Mouse (Mus musculus): Measurements from ENCODE around the gene Susd1. TPM values are rescaled to one million over a fixed set of nuclear protein-coding genes. Genes with fewer than 3 reads are reported as not detected.
A peak's percentile ranks its signal among the peaks of the same experiment; 100 is the strongest.

The Susd1 gene
- polyA plus RNA-seq, 1 experiment from 2014 or later = 1.2 TPM

DNA sequence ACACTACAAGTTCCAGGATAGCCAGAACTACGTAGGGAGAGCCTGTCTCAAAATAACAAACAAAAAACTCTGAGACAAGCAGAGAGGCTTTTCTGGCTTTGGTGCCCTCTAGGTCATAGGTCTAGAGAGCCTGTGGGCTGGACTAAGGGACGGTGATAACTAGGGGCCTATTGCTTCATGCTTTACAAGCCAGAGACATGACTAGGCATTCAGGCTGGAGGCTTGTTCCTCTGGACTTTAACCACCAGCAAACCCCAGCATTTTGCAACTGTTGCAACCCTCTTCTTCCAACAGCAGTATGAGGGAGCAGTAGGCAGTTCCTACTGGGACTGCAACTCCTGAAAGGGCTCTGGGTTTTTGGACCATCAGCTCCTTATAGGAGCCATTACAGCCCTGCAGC, 1.5 kb upstream of the Susd1 start:
- Histone ChIP-seq H3K9ac (no peak overlapping the region), H3K27me3 (ENCODE audit: control insufficient read depth, insufficient read depth, low read length) (peaks cover 12% of the 10 kb centered on the region; the same call in 1 of the 2 replicates), H3K9me3 (ENCODE audit: control insufficient read depth, low read length) (no peaks in the 10 kb centered on the region), H3K4me1 (replicated peaks; ENCODE audit: control insufficient read depth, insufficient read depth, low read length) (0 out of 2 replicates have a peak, but pooled peaks cover 5% of the 10 kb centered on the region), H3K36me3 (replicated peaks; ENCODE audit: control insufficient read depth, insufficient read depth) (no peaks in the 10 kb centered on the region), H3K4me2 (replicated peaks) (no peak overlapping the region), H3K4me3 (replicated peaks; ENCODE audit: low read length) (no peak overlapping the region), H3K27ac (no peak overlapping the region)
- WGBS = 38% methylated on average over 2 of the region's 2 CpGs
- ATAC-seq (ENCODE audit: low FRiP score) (no peak), DNase-seq (ENCODE audit: low spot score) (no peak)

DNA sequence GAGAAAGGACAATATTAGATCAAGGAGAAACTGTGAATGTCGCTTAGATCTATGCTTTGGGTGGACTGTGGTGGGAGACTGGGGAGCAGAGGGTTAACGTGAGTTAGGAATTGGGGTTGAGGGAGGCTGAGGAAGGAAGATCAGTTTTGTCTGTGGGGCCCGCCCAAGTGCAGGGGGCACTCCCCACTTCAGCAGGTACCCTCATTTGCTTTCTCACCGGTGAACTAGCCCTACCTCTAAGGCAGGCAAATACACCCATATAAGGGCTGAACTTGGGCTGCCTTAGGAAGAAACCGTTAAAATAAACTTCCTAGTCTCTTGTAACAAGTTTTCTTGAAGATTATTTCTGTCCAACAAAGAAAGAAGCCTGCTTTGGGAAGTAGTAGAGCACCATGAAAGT, 608 bp upstream of the Susd1 start:
- ATAC-seq (ENCODE audit: low FRiP score) = no peak

DNA sequence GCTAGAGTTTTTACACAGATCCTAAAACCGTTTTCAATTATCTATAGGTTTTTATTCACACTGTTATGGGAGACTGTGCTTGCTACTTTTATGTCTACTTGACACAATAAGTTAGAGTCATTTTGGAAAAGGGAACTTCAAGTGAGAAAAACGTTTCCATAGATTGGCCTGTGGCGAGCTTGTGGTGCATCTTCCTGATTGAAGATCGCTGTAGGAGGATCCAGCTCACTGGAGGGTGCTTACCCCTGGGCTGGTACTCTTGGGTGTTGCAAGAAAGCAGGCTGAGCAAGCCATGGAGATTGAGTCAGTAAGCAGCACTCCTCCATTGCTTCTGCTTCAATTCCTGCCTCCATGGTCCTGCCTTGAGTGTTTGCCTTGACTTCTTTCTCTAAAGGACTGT, 2.5 kb downstream of the Susd1 start:
- Histone ChIP-seq H3K4me2 (replicated peaks) (no peak overlapping the region), H3K4me1 (replicated peaks; ENCODE audit: control insufficient read depth, insufficient read depth, low read length) (0 out of 2 replicates have a peak, but pooled peaks cover 5% of the 10 kb centered on the region), H3K36me3 (replicated peaks; ENCODE audit: control insufficient read depth, insufficient read depth) (no peaks in the 10 kb centered on the region), H3K4me3 (replicated peaks; ENCODE audit: low read length) (no peak overlapping the region), H3K27me3 (ENCODE audit: control insufficient read depth, insufficient read depth, low read length) (peaks cover 12% of the 10 kb centered on the region; the same call in 1 of the 2 replicates), H3K27ac (no peak overlapping the region), H3K9me3 (ENCODE audit: control insufficient read depth, low read length) (no peaks in the 10 kb centered on the region), H3K9ac (no peak overlapping the region)
- WGBS = 97% methylated on average over 4 of the region's 4 CpGs
- DNase-seq (ENCODE audit: low spot score) (no peak), ATAC-seq (ENCODE audit: low FRiP score) (no peak)

More for the DNA sequence above, 608 bp upstream of the Susd1 start:
- H3K27me3 ChIP-seq (ENCODE audit: control insufficient read depth, insufficient read depth, low read length) = peaks cover 12% of the 10 kb centered on the region; the same call in 1 of the 2 replicates
- WGBS = 24% methylated on average over 5 of the region's 5 CpGs
- no peak overlapping the region for H3K4me3 ChIP-seq (replicated peaks; ENCODE audit: low read length)
- H3K4me1 ChIP-seq (replicated peaks; ENCODE audit: control insufficient read depth, insufficient read depth, low read length) = 0 out of 2 replicates have a peak, but pooled peaks cover 5% of the 10 kb centered on the region
- H3K36me3 ChIP-seq (replicated peaks; ENCODE audit: control insufficient read depth, insufficient read depth) = no peaks in the 10 kb centered on the region
- no peak overlapping the region for H3K4me2 ChIP-seq (replicated peaks)
- H3K9ac ChIP-seq = no peak overlapping the region
- DNase-seq (ENCODE audit: low spot score) = no peak
- H3K9me3 ChIP-seq (ENCODE audit: control insufficient read depth, low read length) = no peaks in the 10 kb centered on the region
- no peak overlapping the region for H3K27ac ChIP-seq

DNA sequence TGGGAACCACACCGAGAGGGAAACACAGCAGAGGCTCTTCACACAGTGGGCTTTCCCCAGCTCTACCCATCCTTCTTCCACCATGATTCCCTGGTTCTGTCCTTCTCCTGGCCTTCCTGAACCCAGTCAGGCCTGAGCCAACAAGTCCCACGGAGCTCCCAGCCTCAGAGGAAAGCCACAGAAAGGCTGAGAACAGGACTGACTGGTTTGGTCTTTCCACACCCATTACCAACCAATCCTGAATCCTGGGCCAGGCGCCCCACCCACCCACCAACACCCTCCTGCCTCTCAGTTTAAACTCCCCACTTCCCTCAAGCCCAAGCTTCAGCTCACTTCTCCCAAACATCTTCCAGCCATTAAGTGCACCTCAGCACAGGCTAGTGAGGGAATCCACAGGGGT, 4.4 kb downstream of the Susd1 start:
- Histone ChIP-seq H3K36me3 (replicated peaks; ENCODE audit: control insufficient read depth, insufficient read depth) (no peaks in the 10 kb centered on the region), H3K27me3 (ENCODE audit: control insufficient read depth, insufficient read depth, low read length) (peaks cover 9% of the 10 kb centered on the region; the same call in 1 of the 2 replicates), H3K27ac (no peak overlapping the region), H3K9me3 (ENCODE audit: control insufficient read depth, low read length) (no peaks in the 10 kb centered on the region), H3K4me1 (replicated peaks; ENCODE audit: control insufficient read depth, insufficient read depth, low read length) (0 out of 2 replicates have a peak, but pooled peaks cover 5% of the 10 kb centered on the region), H3K4me2 (replicated peaks) (no peak overlapping the region), H3K4me3 (replicated peaks; ENCODE audit: low read length) (no peak overlapping the region), H3K9ac (no peak overlapping the region)
- WGBS = 75% methylated on average over 3 of the region's 3 CpGs
- ATAC-seq (ENCODE audit: low FRiP score) (no peak), DNase-seq (ENCODE audit: low spot score) (no peak)

DNA sequence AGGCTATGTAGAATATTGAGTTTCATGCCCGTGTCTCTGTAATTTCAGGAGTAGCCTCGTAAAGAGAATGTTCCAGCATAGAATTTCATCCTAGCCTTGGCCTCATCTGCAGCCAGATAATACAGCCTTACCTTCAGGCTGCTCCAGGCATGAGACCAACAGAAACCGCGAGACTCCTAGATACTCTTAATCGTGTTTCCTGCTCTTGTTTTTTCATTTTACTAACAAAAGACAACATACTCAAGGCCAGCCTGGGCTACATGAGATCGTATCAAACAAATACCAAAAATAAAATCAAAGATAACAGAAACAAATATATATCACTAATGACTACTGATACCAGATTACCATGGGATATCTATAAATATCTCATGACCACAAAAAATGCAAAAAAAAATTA, 9.3 kb downstream of the Susd1 start:
- ATAC-seq (ENCODE audit: low FRiP score) (no peak), DNase-seq (ENCODE audit: low spot score) (no peak)
- H3K9ac ChIP-seq = no peak overlapping the region
- no peaks in the 10 kb centered on the region for H3K27me3 ChIP-seq (ENCODE audit: control insufficient read depth, insufficient read depth, low read length)
- H3K36me3 ChIP-seq (replicated peaks; ENCODE audit: control insufficient read depth, insufficient read depth) = no peaks in the 10 kb centered on the region
- H3K4me2 ChIP-seq (replicated peaks) = no peak overlapping the region
- no peaks in the 10 kb centered on the region for H3K4me1 ChIP-seq (replicated peaks; ENCODE audit: control insufficient read depth, insufficient read depth, low read length)
- H3K4me3 ChIP-seq (replicated peaks; ENCODE audit: low read length) = no peak overlapping the region
- H3K27ac ChIP-seq = no peak overlapping the region
- no peaks in the 10 kb centered on the region for H3K9me3 ChIP-seq (ENCODE audit: control insufficient read depth, low read length)
- 91% methylated on average over 6 of the region's 6 CpGs for WGBS

DNA sequence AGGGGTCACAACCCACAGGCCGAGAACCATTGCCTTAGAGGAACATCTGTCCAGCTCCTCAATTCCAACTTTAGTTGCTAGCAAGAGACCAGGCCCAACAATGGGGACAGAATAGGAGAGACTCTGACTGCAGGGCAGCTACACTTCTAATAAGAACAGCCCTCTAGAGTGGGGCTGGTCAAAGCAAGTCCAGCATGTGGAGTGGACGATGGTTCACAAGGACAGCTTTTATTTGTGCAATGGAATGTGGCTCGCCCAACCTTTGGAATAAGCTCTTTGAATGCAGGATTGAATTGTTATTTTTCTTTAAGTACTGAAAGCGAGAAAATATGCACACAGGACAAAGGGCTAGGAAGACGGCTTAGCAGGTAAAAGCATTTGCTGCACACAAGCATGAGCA, 12.0 kb downstream of the Susd1 start:
- H3K27me3 ChIP-seq (ENCODE audit: control insufficient read depth, insufficient read depth, low read length) = no peaks in the 10 kb centered on the region
- H3K27ac ChIP-seq = no peak overlapping the region
- H3K4me3 ChIP-seq (replicated peaks; ENCODE audit: low read length) = no peak overlapping the region
- ATAC-seq (ENCODE audit: low FRiP score) (no peak), DNase-seq (ENCODE audit: low spot score) (no peak)
- H3K4me2 ChIP-seq (replicated peaks) = no peak overlapping the region
- no peaks in the 10 kb centered on the region for H3K36me3 ChIP-seq (replicated peaks; ENCODE audit: control insufficient read depth, insufficient read depth)
- H3K9me3 ChIP-seq (ENCODE audit: control insufficient read depth, low read length) = no peaks in the 10 kb centered on the region
- H3K9ac ChIP-seq = no peak overlapping the region
- 88% methylated on average over 5 of the region's 5 CpGs for WGBS
- no peaks in the 10 kb centered on the region for H3K4me1 ChIP-seq (replicated peaks; ENCODE audit: control insufficient read depth, insufficient read depth, low read length)

DNA sequence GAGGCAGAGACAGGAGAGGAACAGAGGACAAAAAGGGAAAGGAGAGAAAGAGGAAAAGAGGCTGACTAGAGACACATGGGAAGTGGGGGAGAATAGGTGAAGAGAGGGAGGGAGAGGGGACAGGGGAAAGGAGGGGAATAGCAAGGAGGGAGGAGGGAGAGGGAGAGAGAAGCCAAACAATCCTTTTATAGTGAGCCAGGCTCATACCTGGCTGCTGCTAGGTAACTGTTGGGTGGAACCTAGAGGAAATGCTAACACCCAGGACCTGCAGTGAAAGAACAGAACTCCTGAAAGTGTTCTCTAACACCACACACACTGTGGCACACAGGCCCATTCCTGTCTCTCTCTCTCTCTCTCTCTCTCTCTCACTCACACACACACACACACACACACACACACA, 15.6 kb downstream of the Susd1 start:
- Histone ChIP-seq H3K4me3 (replicated peaks; ENCODE audit: low read length) (no peak overlapping the region), H3K36me3 (replicated peaks; ENCODE audit: control insufficient read depth, insufficient read depth) (no peaks in the 10 kb centered on the region), H3K27me3 (ENCODE audit: control insufficient read depth, insufficient read depth, low read length) (no peaks in the 10 kb centered on the region), H3K27ac (no peak overlapping the region), H3K4me2 (replicated peaks) (no peak overlapping the region), H3K4me1 (replicated peaks; ENCODE audit: control insufficient read depth, insufficient read depth, low read length) (no peaks in the 10 kb centered on the region), H3K9ac (no peak overlapping the region), H3K9me3 (ENCODE audit: control insufficient read depth, low read length) (no peaks in the 10 kb centered on the region)
- ATAC-seq (ENCODE audit: low FRiP score) (peak; percentile 6; the same call in 1 of the 2 replicates), DNase-seq (ENCODE audit: low spot score) (no peak)

DNA sequence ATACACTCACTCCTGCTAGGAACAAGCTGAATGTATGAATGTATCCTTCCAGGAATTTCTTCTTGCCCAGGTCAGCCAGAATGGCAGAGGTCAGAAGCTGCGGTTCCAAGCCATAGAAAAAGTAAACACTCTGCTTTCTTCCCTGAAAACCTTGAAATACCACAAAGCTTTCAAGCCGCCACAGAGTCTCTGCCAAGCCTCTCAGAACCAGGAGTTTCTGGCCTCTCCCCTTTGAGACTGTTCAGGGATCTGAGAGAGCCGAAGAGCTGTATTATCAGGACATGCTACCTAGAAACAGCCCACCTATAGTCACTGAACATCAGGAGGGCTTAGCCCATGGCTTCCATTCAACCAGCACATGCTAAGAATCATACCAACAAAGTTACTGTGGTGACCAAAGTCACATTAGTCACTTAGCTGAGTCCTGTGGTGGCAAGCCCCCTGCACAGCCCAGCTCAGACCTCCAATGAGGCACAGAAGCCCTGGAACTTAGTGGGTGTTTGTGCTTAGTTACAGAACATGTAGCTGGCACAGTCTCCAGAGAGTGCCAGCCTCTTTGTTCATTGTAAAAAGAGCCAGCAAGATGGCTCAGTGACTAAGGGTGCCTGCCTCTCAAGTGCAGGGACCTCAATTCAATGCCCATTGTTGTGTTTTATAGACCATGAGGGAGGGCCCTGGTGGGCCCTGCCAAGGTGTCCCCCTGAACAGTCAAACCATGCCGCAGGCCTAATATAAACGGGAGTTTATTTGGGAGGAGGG, 16.2 kb downstream of the Susd1 start:
- no peaks in the 10 kb centered on the region for H3K9me3 ChIP-seq (ENCODE audit: control insufficient read depth, low read length)
- H3K9ac ChIP-seq = no peak overlapping the region
- ATAC-seq (ENCODE audit: low FRiP score) (peak; percentile 67; the same call in 1 of the 2 replicates), DNase-seq (ENCODE audit: low spot score) (no peak)
- 32% methylated on average over 5 of the region's 5 CpGs for WGBS
- H3K27ac ChIP-seq = peak overlapping the region; percentile 33; the same call in 1 of the 2 replicates
- no peak overlapping the region for H3K4me2 ChIP-seq (replicated peaks)
- H3K36me3 ChIP-seq (replicated peaks; ENCODE audit: control insufficient read depth, insufficient read depth) = no peaks in the 10 kb centered on the region
- no peaks in the 10 kb centered on the region for H3K27me3 ChIP-seq (ENCODE audit: control insufficient read depth, insufficient read depth, low read length)
- no peak overlapping the region for H3K4me3 ChIP-seq (replicated peaks; ENCODE audit: low read length)
- H3K4me1 ChIP-seq (replicated peaks; ENCODE audit: control insufficient read depth, insufficient read depth, low read length) = no peaks in the 10 kb centered on the region

DNA sequence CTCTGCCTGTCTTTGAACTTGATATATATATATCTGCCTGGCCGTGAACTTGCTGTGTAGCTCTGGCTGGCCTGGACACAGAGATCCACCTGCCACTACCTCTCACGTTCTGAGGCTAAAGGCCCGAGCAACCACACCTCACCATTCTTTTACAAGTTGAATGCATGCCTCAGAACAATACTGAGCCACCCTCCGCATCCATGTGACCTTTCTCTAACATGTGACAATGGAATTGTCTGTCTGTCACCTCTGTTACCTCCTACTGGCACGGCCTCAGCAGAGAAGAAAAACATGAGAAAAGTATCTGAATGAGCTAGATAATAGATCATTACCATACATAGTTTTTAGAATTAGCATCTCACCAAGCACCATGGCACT, 17.1 kb downstream of the Susd1 start:
- 34% methylated on average over 5 of the region's 5 CpGs for WGBS
- no peaks in the 10 kb centered on the region for H3K27me3 ChIP-seq (ENCODE audit: control insufficient read depth, insufficient read depth, low read length)
- ATAC-seq (ENCODE audit: low FRiP score) (no peak), DNase-seq (ENCODE audit: low spot score) (no peak)
- H3K4me3 ChIP-seq (replicated peaks; ENCODE audit: low read length) = no peak overlapping the region
- H3K9ac ChIP-seq = no peak overlapping the region
- H3K9me3 ChIP-seq (ENCODE audit: control insufficient read depth, low read length) = no peaks in the 10 kb centered on the region
- H3K27ac ChIP-seq = no peak overlapping the region
- H3K4me1 ChIP-seq (replicated peaks; ENCODE audit: control insufficient read depth, insufficient read depth, low read length) = no peaks in the 10 kb centered on the region
- H3K4me2 ChIP-seq (replicated peaks) = no peak overlapping the region
- H3K36me3 ChIP-seq (replicated peaks; ENCODE audit: control insufficient read depth, insufficient read depth) = no peaks in the 10 kb centered on the region

Data from hindbrain, embryonic 14.5 days (tissue).